Mouse (Mus musculus): ENCODE data around the gene Mtmr11. TPM values are rescaled to one million over a fixed set of nuclear protein-coding genes. Genes with fewer than 3 reads are reported as not detected.
"Not testable (repeated sequence)": the region's sequence is repeated elsewhere in the genome, so short reads cannot be mapped to it uniquely, and the experiment has no call there.

Gene Mtmr11
- polyA plus RNA-seq, 2 experiments, result 1.9 to 2.8 TPM

DNA sequence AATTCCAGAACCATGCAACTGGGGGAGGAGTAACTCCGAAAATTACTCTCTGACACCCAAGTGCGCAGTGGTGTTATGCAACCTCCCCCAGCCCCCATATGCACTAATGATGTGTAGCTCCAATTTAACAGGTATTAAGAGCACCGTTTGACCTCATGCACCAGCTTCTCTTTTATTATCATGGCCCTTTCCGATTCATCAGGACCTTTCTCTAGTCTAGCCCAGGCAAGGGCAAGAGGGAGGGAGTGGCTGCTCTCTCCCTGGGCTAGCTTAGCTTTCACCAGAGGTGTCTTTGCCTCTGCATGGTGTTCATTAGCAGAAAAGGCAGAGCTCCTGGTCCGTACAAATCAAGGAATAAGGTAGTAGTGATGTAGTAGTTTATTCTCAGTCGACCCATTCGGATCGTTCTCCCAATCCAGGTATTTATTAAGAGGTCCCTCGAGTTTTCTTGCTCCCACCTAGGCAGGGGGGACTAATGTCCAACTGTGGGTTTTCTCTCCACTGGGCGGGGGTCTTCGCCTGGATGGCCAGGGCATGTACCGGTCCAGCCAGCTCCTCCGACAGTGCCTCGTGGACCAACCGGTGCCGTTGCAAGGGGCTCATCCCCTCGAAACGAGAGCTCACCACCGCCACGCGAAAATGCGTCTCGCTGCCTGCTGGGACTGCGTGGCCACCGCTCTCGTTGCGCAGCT, 34.8 kb downstream of the Mtmr11 start:
- Histone ChIP-seq H3K4me1 (replicated peaks; ENCODE audit: control insufficient read depth in 2 of 2, insufficient read depth in 2 of 2, low read length in 1 of 2) (peaks cover 13 to 22% of the 10 kb centered on the region in 2 experiments), H3K27me3 (ENCODE audit: control insufficient read depth, insufficient read depth, low read length) (no peaks in the 10 kb centered on the region; the same call in 1 of the 2 replicates), H3K9me3 (ENCODE audit: control insufficient read depth, low read length) (no peaks in the 10 kb centered on the region), H3K4me3 (ENCODE audit: insufficient read depth in 1 of 2, low read depth in 2 of 2, low read length in 2 of 2) (peak overlapping the region; percentile 64 to 70), H3K9ac (replicated peaks) (peak overlapping the region; percentile 94), H3K4me2 (ENCODE audit: low read depth) (peak overlapping the region; percentile 97), H3K36me3 (replicated peaks; ENCODE audit: control insufficient read depth, insufficient read depth, low read depth) (no peaks in the 10 kb centered on the region), H3K27ac (peak overlapping the region; percentile 77)
- WGBS (ENCODE audit: insufficient replicate concordance), result 17% methylated on average over 27 of the region's 27 CpGs
- ATAC-seq (ENCODE audit: insufficient read depth) (no peak), DNase-seq (ENCODE audit: low read depth in 3 of 3, low spot score in 3 of 3) (no peak)
- TF ChIP-seq EP300 (IDR thresholded peaks at IDR 0.05; ENCODE audit: low read depth), result no peak
- TF ChIP-seq CTCF (IDR thresholded peaks at IDR 0.05; ENCODE audit: low read depth), result no peak; the same call in 1 of the 2 replicates

DNA sequence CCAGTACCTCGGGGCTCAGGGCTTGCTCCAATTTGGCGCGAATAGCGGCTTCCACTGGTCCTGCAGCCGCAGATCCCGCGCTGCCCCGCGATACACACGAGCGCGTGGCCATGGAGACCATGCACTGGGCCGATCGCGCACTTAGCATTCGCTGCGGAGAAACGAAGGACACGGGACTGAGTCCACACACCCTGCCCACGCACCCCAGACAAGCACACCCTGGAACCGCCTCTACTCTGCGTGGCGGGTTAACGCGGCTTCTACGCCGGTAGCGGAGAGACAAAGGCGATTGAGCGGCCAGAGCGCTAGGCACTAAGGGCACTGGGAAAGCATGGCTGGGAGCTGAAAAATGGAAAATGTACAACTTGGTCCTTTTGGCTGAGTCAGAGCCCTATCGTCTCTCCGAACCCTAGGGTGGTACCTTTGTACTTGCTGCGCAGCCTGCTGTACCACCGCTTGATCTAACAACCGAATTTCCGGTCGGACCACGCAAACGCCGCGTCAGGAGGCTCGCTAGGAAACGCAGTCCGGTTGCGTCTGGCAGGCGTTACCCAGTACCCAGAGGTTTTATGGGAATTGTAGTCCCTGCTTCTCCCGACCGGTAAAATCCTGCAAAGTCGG, 35.4 kb downstream of the Mtmr11 start:
- Histone ChIP-seq H3K27ac (peak overlapping the region; percentile 77), H3K9ac (replicated peaks) (peak overlapping the region; percentile 94), H3K9me3 (ENCODE audit: control insufficient read depth, low read length) (no peaks in the 10 kb centered on the region), H3K27me3 (ENCODE audit: control insufficient read depth, insufficient read depth, low read length) (no peaks in the 10 kb centered on the region; the same call in 1 of the 2 replicates), H3K4me2 (ENCODE audit: low read depth) (peak overlapping the region; percentile 97), H3K4me3 (ENCODE audit: insufficient read depth in 1 of 2, low read depth in 2 of 2, low read length in 2 of 2) (peak overlapping the region; percentile 64 to 70), H3K4me1 (replicated peaks; ENCODE audit: control insufficient read depth in 2 of 2, insufficient read depth in 2 of 2, low read length in 1 of 2) (peaks cover 13 to 22% of the 10 kb centered on the region in 2 experiments), H3K36me3 (replicated peaks; ENCODE audit: control insufficient read depth, insufficient read depth, low read depth) (no peaks in the 10 kb centered on the region)
- WGBS (ENCODE audit: insufficient replicate concordance), result under 1% methylated on average over 50 of the region's 50 CpGs
- DNase-seq (ENCODE audit: low read depth in 3 of 3, low spot score in 3 of 3) (peak; percentile 74 to 76 (median 75)), ATAC-seq (ENCODE audit: insufficient read depth) (peak; percentile 90)
- TF ChIP-seq EP300 (IDR thresholded peaks at IDR 0.05; ENCODE audit: low read depth) (no peak), CTCF (IDR thresholded peaks at IDR 0.05; ENCODE audit: low read depth) (peak; percentile 35; the same call in 1 of the 2 replicates)

DNA sequence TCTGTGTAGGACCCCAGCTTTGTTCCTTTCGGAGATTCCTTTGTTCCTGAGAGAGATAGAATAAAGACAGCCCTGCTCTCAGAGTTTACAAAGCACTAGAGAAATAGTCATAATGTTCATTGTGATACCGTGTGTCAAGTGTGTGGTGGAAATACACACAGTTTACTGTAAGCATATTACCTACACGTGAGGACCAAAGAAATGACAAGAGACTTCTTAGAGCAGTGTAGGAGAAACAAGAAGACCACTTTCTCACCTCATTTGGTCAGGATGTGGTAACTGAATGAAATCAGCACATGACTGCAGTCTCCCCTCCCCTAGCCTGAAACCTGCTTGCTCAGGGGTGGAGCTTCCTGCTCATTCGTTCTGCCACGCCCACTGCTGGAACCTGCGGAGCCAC, 36.4 kb downstream of the Mtmr11 start:
- H3K4me1 ChIP-seq (replicated peaks; ENCODE audit: control insufficient read depth in 2 of 2, insufficient read depth in 2 of 2, low read length in 1 of 2), result peaks cover 13 to 22% of the 10 kb centered on the region in 2 experiments
- peak overlapping the region; percentile 94 for H3K9ac ChIP-seq (replicated peaks)
- DNase-seq (ENCODE audit: low read depth in 3 of 3, low spot score in 3 of 3), result peak in 1 of 3 experiments; percentile 45
- H3K27me3 ChIP-seq (ENCODE audit: control insufficient read depth, insufficient read depth, low read length), result no peaks in the 10 kb centered on the region
- ATAC-seq (ENCODE audit: insufficient read depth), result peak; percentile 42; the same call in 1 of the 2 replicates
- no peaks in the 10 kb centered on the region for H3K9me3 ChIP-seq (ENCODE audit: control insufficient read depth, low read length)
- H3K4me3 ChIP-seq (ENCODE audit: insufficient read depth in 1 of 2, low read depth in 2 of 2, low read length in 2 of 2), result peak overlapping the region; percentile 33 to 70
- H3K36me3 ChIP-seq (replicated peaks; ENCODE audit: control insufficient read depth, insufficient read depth, low read depth), result no peaks in the 10 kb centered on the region
- H3K27ac ChIP-seq, result peak overlapping the region; percentile 77
- peak overlapping the region; percentile 97 for H3K4me2 ChIP-seq (ENCODE audit: low read depth)
- TF ChIP-seq CTCF (IDR thresholded peaks at IDR 0.05; ENCODE audit: low read depth) (no peak), EP300 (IDR thresholded peaks at IDR 0.05; ENCODE audit: low read depth) (no peak)
- 3% methylated on average over 6 of the region's 6 CpGs for WGBS (ENCODE audit: insufficient replicate concordance)

DNA sequence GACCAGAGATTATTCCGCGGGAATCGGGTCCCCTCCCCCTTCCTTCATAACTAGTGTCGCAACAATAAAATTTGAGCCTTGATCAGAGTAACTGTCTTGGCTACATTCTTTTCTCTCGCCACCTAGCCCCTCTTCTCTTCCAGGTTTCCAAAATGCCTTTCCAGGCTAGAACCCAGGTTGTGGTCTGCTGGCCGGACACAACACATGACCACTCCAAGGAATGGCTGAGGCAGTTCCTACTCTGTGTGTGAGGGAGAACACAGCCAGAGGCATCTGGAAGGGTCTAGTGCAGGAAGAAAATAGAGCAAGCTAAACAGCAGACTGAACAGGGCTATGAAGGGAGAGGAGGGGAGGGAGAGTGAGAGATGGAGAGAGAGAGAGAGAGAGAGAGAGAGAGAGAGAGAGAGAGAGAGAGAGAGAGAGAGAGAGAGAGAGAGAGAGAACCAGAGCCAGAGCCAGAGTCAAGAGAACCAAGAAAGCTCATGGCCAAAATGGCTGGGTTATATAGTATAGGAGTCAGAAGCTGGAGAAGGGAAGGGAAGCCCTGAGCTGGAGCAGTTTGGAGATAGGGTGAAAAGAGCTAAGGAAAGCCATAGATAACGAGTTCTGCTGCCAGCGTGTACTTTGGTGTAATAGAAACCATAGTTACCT, 36.9 kb downstream of the Mtmr11 start:
- peak overlapping the region; percentile 35 for H3K4me2 ChIP-seq (ENCODE audit: low read depth)
- not testable (repeated sequence) for H3K9ac ChIP-seq (replicated peaks); H3K27ac ChIP-seq

DNA sequence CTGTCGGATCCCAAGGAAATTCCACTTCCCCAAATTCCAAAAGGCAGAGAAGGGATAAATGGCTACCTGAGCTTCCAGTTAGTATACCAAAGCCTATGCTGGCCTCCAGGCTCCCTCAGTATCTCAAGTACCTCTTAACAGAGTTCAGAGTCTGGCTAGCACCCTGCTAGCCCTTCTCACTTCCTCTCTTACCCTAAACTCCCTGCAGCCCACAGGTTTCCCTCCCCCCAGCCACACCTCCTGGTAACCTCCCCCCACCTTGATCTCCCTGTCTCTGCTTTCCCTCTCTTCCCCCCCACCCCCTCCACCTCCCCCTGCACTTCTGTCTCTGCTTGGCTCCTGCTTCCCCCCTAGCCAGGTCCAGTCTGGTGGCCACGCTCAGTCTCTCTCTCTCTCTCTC, 37.9 kb downstream of the Mtmr11 start:
- Histone ChIP-seq H3K4me2 (ENCODE audit: low read depth) (no peak overlapping the region), H3K27me3 (ENCODE audit: control insufficient read depth, insufficient read depth, low read length) (no peaks in the 10 kb centered on the region), H3K9ac (replicated peaks) (no peak overlapping the region), H3K9me3 (ENCODE audit: control insufficient read depth, low read length) (no peaks in the 10 kb centered on the region), H3K4me1 (replicated peaks; ENCODE audit: control insufficient read depth in 2 of 2, insufficient read depth in 2 of 2, low read length in 1 of 2) (peaks cover 13 to 22% of the 10 kb centered on the region in 2 experiments), H3K4me3 (ENCODE audit: insufficient read depth in 1 of 2, low read depth in 2 of 2, low read length in 2 of 2) (no peak overlapping the region), H3K36me3 (replicated peaks; ENCODE audit: control insufficient read depth, insufficient read depth, low read depth) (no peaks in the 10 kb centered on the region), H3K27ac (no peak overlapping the region)
- ATAC-seq (ENCODE audit: insufficient read depth) (no peak), DNase-seq (ENCODE audit: low read depth in 3 of 3, low spot score in 3 of 3) (no peak)
- TF ChIP-seq EP300 (IDR thresholded peaks at IDR 0.05; ENCODE audit: low read depth) (no peak), CTCF (IDR thresholded peaks at IDR 0.05; ENCODE audit: low read depth) (no peak)
- 41% methylated on average over 2 of the region's 2 CpGs for WGBS (ENCODE audit: insufficient replicate concordance)

More for the DNA sequence above, 36.9 kb downstream of the Mtmr11 start:
- H3K36me3 ChIP-seq (replicated peaks; ENCODE audit: control insufficient read depth, insufficient read depth, low read depth); H3K4me3 ChIP-seq (ENCODE audit: insufficient read depth in 1 of 2, low read depth in 2 of 2, low read length in 2 of 2); H3K9me3 ChIP-seq (ENCODE audit: control insufficient read depth, low read length); H3K27me3 ChIP-seq (ENCODE audit: control insufficient read depth, insufficient read depth, low read length); ATAC-seq (ENCODE audit: insufficient read depth); DNase-seq (ENCODE audit: low read depth in 3 of 3, low spot score in 3 of 3): not testable (repeated sequence)
- 17% methylated on average over 6 of the region's 8 CpGs for WGBS (ENCODE audit: insufficient replicate concordance)
- H3K4me1 ChIP-seq (replicated peaks; ENCODE audit: control insufficient read depth in 2 of 2, insufficient read depth in 2 of 2, low read length in 1 of 2), result peaks cover 13 to 22% of the 10 kb centered on the region in 2 experiments

All from liver, embryonic 14.5 days (tissue).